Mouse (Mus musculus): ENCODE measurements around the gene Wdr91. TPM values are rescaled to one million over a fixed set of nuclear protein-coding genes. Genes with fewer than 3 reads are reported as not detected.

Gene Wdr91
- polyA plus RNA-seq (2012; ENCODE audit: low replicate concordance) = 24.8 and 27.2 TPM in 2 replicates

GRCm38 (mm10) chr6:34910371-34911219 lies at the start of gene Wdr91:
Gene Wdr91, minus strand, starts transcription at chr6:34910876.

GRCm38 (mm10) chr6:34919956-34920355 lies 9.3 kb upstream of the Wdr91 start, which contains the start of gene Stra8:
Gene Stra8, plus strand, starts transcription at chr6:34920163.

GRCm38 (mm10) chr6:34877509-34878321 lies 33.0 kb downstream of the Wdr91 start, which contains the start of gene Cyren:
Gene Cyren, minus strand, starts transcription at chr6:34878060.

GRCm38 (mm10) chr6:34862791-34863403 lies 47.8 kb downstream of the Wdr91 start, which contains the start of gene Tmem140:
Gene Tmem140, plus strand, starts transcription at chr6:34863146.

Other genes starting within 250 kb of the Wdr91 start
- gene Agbl3, start 130.4 kb downstream of the Wdr91 start, polyA plus RNA-seq (2012; ENCODE audit: low replicate concordance) = 0.72 and 2.6 TPM in 2 replicates
- 1.1 and 2.5 TPM in 2 replicates for gene Tmem140, start 47.7 kb downstream of the Wdr91 start, polyA plus RNA-seq (2012; ENCODE audit: low replicate concordance)
- gene Cyren, start 32.8 kb downstream of the Wdr91 start, polyA plus RNA-seq (2012; ENCODE audit: low replicate concordance) = 7.4 and 9.8 TPM in 2 replicates
- not detected in 2 replicates for gene Stra8, start 9.3 kb upstream of the Wdr91 start, polyA plus RNA-seq (2012; ENCODE audit: low replicate concordance)
- gene Slc23a4, start 77.5 kb upstream of the Wdr91 start, polyA plus RNA-seq (2012; ENCODE audit: low replicate concordance) = 0.13 TPM in 1 of 2 replicates, not detected in the other
- gene Cnot4, start 222.8 kb upstream of the Wdr91 start, polyA plus RNA-seq (2012; ENCODE audit: low replicate concordance) = 2.0 and 15.8 TPM in 2 replicates